Mouse (Mus musculus) liver, adult 2 months (tissue): ENCODE measurements around the gene Amt.

ENCODE experiments used
- CTCF ChIP-seq: fragments of 200-500 bp; IDR thresholded peaks from 2 replicates; pipeline ENCODE4 v1.5.1; 2011; ENCODE audit warnings: low read depth, low read length, control low read depth
- POLR2A ChIP-seq: fragments of 200-500 bp; IDR thresholded peaks from 2 replicates; pipeline ENCODE4 v1.6.1; 2011; ENCODE audit warnings: low read length, control low read depth; ENCODE audit not compliant: insufficient read depth; ENCODE audit errors: extremely low read depth

DNA sequence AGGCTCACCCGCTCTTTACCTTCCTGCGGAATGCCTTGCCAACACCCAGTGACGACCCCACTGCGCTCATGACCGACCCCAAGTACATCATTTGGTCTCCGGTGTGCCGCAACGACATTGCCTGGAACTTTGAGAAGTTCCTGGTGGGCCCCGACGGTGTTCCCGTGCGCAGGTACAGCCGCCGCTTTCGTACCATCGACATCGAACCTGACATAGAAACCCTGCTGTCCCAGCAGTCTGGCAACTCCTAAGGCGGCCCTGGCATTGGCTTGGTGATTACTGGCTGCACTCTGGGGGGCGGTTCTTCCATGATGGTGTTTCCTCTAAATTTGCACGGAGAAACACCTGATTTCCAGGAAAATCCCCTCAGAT, 43.2 kb downstream of the Amt start:
- TF ChIP-seq CTCF (no peak), POLR2A (0 out of 2 replicates have a peak, but pooled peaks have one; percentile 44)
